Mouse (Mus musculus): Measurements from ENCODE around the gene Akap8l.

DNA sequence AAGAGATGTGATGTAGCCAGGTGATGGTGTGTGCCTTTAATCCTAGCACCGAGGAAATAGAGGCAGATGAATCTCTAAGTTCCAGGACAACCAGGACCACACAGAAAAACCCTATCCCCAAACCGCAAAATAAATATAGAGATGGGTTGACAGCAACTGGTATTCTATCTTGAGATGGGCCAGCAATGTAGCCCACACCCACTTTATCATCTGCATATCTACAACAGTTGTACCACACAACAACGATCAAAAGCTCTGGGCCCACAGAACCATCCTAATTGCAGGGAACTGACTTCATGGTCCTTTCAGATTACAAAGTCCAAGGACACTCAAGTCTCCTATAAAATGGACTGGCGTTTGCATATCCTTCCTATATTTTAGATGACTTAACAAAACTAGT, 42.4 kb downstream of the Akap8l start:
- TF ChIP-seq POLR2A (IDR thresholded peaks at IDR 0.05; ENCODE audit: borderline replicate concordance, low read depth, low read length) (no peak), CTCF (IDR thresholded peaks at IDR 0.05; ENCODE audit: low read depth, low read length) (no peak)

All from bone marrow macrophage, adult 2 months (primary cell).